8 mouse cellular contexts compared by ENCODE assay signal in genomic region chr14:79771802-79772511, GRCm38 (mm10). TPM values are rescaled to one million over a fixed set of nuclear protein-coding genes. Genes with fewer than 3 reads are reported as not detected.
DNase-seq lines count a peak whose midpoint lies in the region; ATAC-seq and TF ChIP-seq lines count a peak whose summit lies in the region.

No protein-coding gene starts in this region.

- peak; percentile 13 for ATAC-seq in forebrain, embryonic 16.5 days

- H3K9ac ChIP-seq in forebrain, embryonic 16.5 days (replicated peaks; ENCODE audit: low read depth, low read length), result peak overlapping the region; percentile 58

- WGBS in forebrain, embryonic 16.5 days, result under 1% methylated on average over 20 of the region's 20 CpGs
- WGBS in midbrain, embryonic 10.5 days, result under 1% methylated on average over 20 of the region's 20 CpGs

- no peak for TF ChIP-seq CTCF in gastrocnemius, adult 2 months (IDR thresholded peaks at IDR 0.05)
- no peak for TF ChIP-seq CTCF in E14TG2a.4 (conservative IDR thresholded peaks at IDR 0.05; ENCODE audit: low read length)

- peaks cover 63% of the 10 kb centered on the region for H3K4me1 ChIP-seq in E14TG2a.4 (replicated peaks; ENCODE audit: low read depth, low read length)
- peaks cover 57% of the 10 kb centered on the region for H3K4me1 ChIP-seq in forebrain, embryonic 16.5 days (replicated peaks; ENCODE audit: control insufficient read depth, insufficient read depth, low read length)
- peaks cover 79% of the 10 kb centered on the region for H3K4me1 ChIP-seq in midbrain, embryonic 10.5 days

- H3K27me3 ChIP-seq in E14TG2a.4 (ENCODE audit: insufficient read depth, low read length), result peaks cover 95% of the 10 kb centered on the region
- 0 out of 2 replicates have a peak, but pooled peaks cover 3% of the 10 kb centered on the region for H3K27me3 ChIP-seq in forebrain, embryonic 16.5 days (replicated peaks; ENCODE audit: control insufficient read depth, insufficient read depth, low read length)
- peaks cover 90% of the 10 kb centered on the region for H3K27me3 ChIP-seq in midbrain, embryonic 10.5 days (ENCODE audit: low read depth, poor library complexity, severe bottlenecking)

- no peak for DNase-seq in gastrocnemius, adult 2 months
- DNase-seq in gastrocnemius, postnatal 25 days, result no peak
- peak; percentile 53 for DNase-seq in midbrain, embryonic 10.5 days (ENCODE audit: low spot score)
- DNase-seq in right cerebral cortex, adult 18-20 months, result no peak
- no peak for DNase-seq in thymus, adult 18-20 months
- no peak for DNase-seq in natural killer cell, adult 2 months (ENCODE audit: low spot score in 2 of 2)

- intact Hi-C loops in gastrocnemius, adult 2 months (cut with DNase I), result loop anchor here (10.0 kb wide), 1 partner anchor 443 kb away; no protein-coding TSS in a partner anchor

- no peak overlapping the region for H3K27ac ChIP-seq in gastrocnemius, adult 2 months
- H3K27ac ChIP-seq in forebrain, embryonic 16.5 days (ENCODE audit: low read length), result peak overlapping the region; percentile 95
- H3K27ac ChIP-seq in midbrain, embryonic 10.5 days (replicated peaks), result peak overlapping the region; percentile 90

- no peaks in the 10 kb centered on the region for H3K36me3 ChIP-seq in E14TG2a.4 (ENCODE audit: insufficient read depth, low read length)
- no peaks in the 10 kb centered on the region for H3K36me3 ChIP-seq in forebrain, embryonic 16.5 days (ENCODE audit: control insufficient read depth, insufficient read depth)
- H3K36me3 ChIP-seq in midbrain, embryonic 10.5 days, result peaks cover 31% of the 10 kb centered on the region

- H3K4me3 ChIP-seq in gastrocnemius, adult 2 months, result peak overlapping the region; percentile 63
- peak overlapping the region; percentile 76 for H3K4me3 ChIP-seq in E14TG2a.4 (replicated peaks; ENCODE audit: low read length)
- H3K4me3 ChIP-seq in forebrain, embryonic 16.5 days (replicated peaks; ENCODE audit: low read length), result peak overlapping the region; percentile 76
- H3K4me3 ChIP-seq in midbrain, embryonic 10.5 days, result peak overlapping the region; percentile 72

- peaks cover 10% of the 10 kb centered on the region for H3K9me3 ChIP-seq in E14TG2a.4 (ENCODE audit: low read length)
- peaks cover 4% of the 10 kb centered on the region; the same call in 1 of the 2 replicates for H3K9me3 ChIP-seq in forebrain, embryonic 16.5 days (ENCODE audit: control insufficient read depth, low read length)
- H3K9me3 ChIP-seq in midbrain, embryonic 10.5 days (replicated peaks), result peaks cover 8% of the 10 kb centered on the region

- peak overlapping the region; percentile 70 for H3K4me2 ChIP-seq in forebrain, embryonic 16.5 days (ENCODE audit: low read length)

RNA-seq across cellular contexts. Expression of gene Pcdh8, which starts 0.8 kb away (rescaled TPM):
- not detected for total RNA-seq in gastrocnemius, adult 2 months (2021)
- not detected for total RNA-seq in gastrocnemius, postnatal 25 days (2021)
- polyA plus RNA-seq in forebrain, embryonic 16.5 days (2015; fragmentation: Nextera tagmentation; extraction: Ambion mirVana), result 50.5 and 56.6 TPM in 2 replicates
- polyA plus RNA-seq in midbrain, embryonic 10.5 days (2016; fragmentation: Nextera tagmentation; extraction: Ambion mirVana), result 56.0 and 57.5 TPM in 2 replicates
